Mouse (Mus musculus) heart, adult 2 months (tissue): Measurements from ENCODE around the gene Thsd7a. TPM values are rescaled to one million over a fixed set of nuclear protein-coding genes. Genes with fewer than 3 reads are reported as not detected.

ENCODE experiments used
- DNase-seq, 2 experiments: peaks; one replicate each; pipeline ENCODE4 v3.0.0; 2021
- H3K27ac ChIP-seq: fragments of 200-600 bp; 2 replicates; pipeline ENCODE4 v1.8.1; 2022
- H3K27me3 ChIP-seq: fragments of 200-500 bp; 2 replicates; pipeline ENCODE4 v1.6.1; 2012; ENCODE audit warnings: mild to moderate bottlenecking, low read length, inconsistent platforms, mixed read lengths; ENCODE audit not compliant: control insufficient read depth, insufficient read depth
- H3K36me3 ChIP-seq: fragments of 200-500 bp; 2 replicates; pipeline ENCODE4 v1.6.1; 2012; ENCODE audit warnings: low read length, inconsistent platforms; ENCODE audit not compliant: control insufficient read depth, insufficient read depth
- H3K4me1 ChIP-seq: fragments of 200-500 bp; 2 replicates; pipeline ENCODE4 v1.6.1; 2011; ENCODE audit warnings: low read length; ENCODE audit not compliant: control insufficient read depth, insufficient read depth
- H3K4me3 ChIP-seq: fragments of 200-600 bp; 2 replicates; pipeline ENCODE4 v1.8.1; 2022
- H3K79me2 ChIP-seq: fragments of 200-500 bp; replicated peaks from 2 replicates; pipeline ENCODE4 v1.6.1; 2012; ENCODE audit warnings: mild to moderate bottlenecking, inconsistent platforms, low read length, moderate library complexity, mixed read lengths; ENCODE audit not compliant: control insufficient read depth, insufficient read depth
- H3K9ac ChIP-seq: fragments of 200-500 bp; 2 replicates; pipeline ENCODE4 v1.6.1; 2012; ENCODE audit warnings: low read depth, mild to moderate bottlenecking, control low read depth, inconsistent platforms, low read length, mixed read lengths
- CTCF ChIP-seq: fragments of 200-600 bp; IDR thresholded peaks from 2 replicates; pipeline ENCODE4 v1.8.1; 2022; ENCODE audit warnings: antibody characterized with exemption, mild to moderate bottlenecking, moderate library complexity
- EP300 ChIP-seq: fragments of 200-500 bp; IDR thresholded peaks from 2 replicates; pipeline ENCODE4 v1.6.1; 2011; ENCODE audit warnings: low read depth, low read length, control low read depth; ENCODE audit not compliant: insufficient read depth
- POLR2A ChIP-seq: fragments of 200-500 bp; IDR thresholded peaks from 2 replicates; pipeline ENCODE4 v1.6.1; 2011; ENCODE audit warnings: mild to moderate bottlenecking, low read depth, low read length, control low read depth; ENCODE audit not compliant: insufficient read depth
- WGBS: fragments of 180-500 bp; shearing (Covaris S2); methylation state at CpG from one replicate; pipeline ENCODE4 v1.1.7; 2018; 5-methylcytosine and 5-hydroxymethylcytosine counted together
- intact Hi-C: fragments of 180-260 bp; cut with DNase I; formaldehyde crosslinking; loops from one replicate; pipeline ENCODE4 v1.15.1; 2025
- polyA plus RNA-seq: library from polyadenylated mRNA; depleted of rRNA; stranded (reverse); fragments of >200 nt; gene quantifications from 2 replicates; pipeline ENCODE4 v1.2.3, GENCODE M21; 2012
- total RNA-seq, 2 experiments: library from RNA; stranded (reverse); gene quantifications; 2 replicates each; pipeline ENCODE4 v1.2.3; 2021

Gene Thsd7a
- total and polyA plus RNA-seq, 3 experiments: 1.8 to 13.9 (median 9.4) TPM

GRCm38 (mm10) chr6:12503867-12504266 is 245.3 kb downstream of the Thsd7a start:
- TF ChIP-seq EP300: 0 out of 2 replicates have a peak, but pooled peaks have one; percentile 24
- no peak for TF ChIP-seq POLR2A
- intact Hi-C loops: no loop called here
- DNase-seq: peak; percentile 35 to 54
- 46% methylated on average over 7 of the region's 7 CpGs for WGBS
- H3K9ac ChIP-seq: no peak overlapping the region
- no peaks in the 10 kb centered on the region for H3K27me3 ChIP-seq
- no peaks in the 10 kb centered on the region for H3K79me2 ChIP-seq
- H3K27ac ChIP-seq: no peak overlapping the region; the same call in 1 of the 2 replicates
- H3K4me1 ChIP-seq: no peaks in the 10 kb centered on the region; the same call in 1 of the 2 replicates
- H3K4me3 ChIP-seq: no peak overlapping the region
- no peaks in the 10 kb centered on the region for H3K36me3 ChIP-seq

GRCm38 (mm10) chr6:12500888-12501287 is 248.3 kb downstream of the Thsd7a start:
- WGBS: 81% methylated on average over 7 of the region's 7 CpGs
- no peaks in the 10 kb centered on the region for H3K36me3 ChIP-seq
- no peak overlapping the region for H3K27ac ChIP-seq
- TF ChIP-seq POLR2A (no peak), CTCF (no peak)
- H3K27me3 ChIP-seq: no peaks in the 10 kb centered on the region
- no peak overlapping the region for H3K9ac ChIP-seq
- no peaks in the 10 kb centered on the region; the same call in 1 of the 2 replicates for H3K4me1 ChIP-seq
- DNase-seq: no peak
- no peak overlapping the region for H3K4me3 ChIP-seq
- intact Hi-C loops: no loop called here
- no peaks in the 10 kb centered on the region for H3K79me2 ChIP-seq

- intact Hi-C loops: no loop called here
- DNase-seq: no peak
- no peak for TF ChIP-seq CTCF
- TF ChIP-seq EP300: no peak
- no peaks in the 10 kb centered on the region; the same call in 1 of the 2 replicates for H3K4me1 ChIP-seq
- H3K27me3 ChIP-seq: no peaks in the 10 kb centered on the region
- no peak overlapping the region for H3K9ac ChIP-seq
- no peak overlapping the region for H3K4me3 ChIP-seq
- H3K36me3 ChIP-seq: no peaks in the 10 kb centered on the region
- no peak overlapping the region for H3K27ac ChIP-seq
- no peaks in the 10 kb centered on the region for H3K79me2 ChIP-seq
Observed at GRCm38 (mm10) chr6:12499866-12500265, 249.3 kb downstream of the Thsd7a start.

- no peak overlapping the region for H3K9ac ChIP-seq
- TF ChIP-seq EP300: no peak
- TF ChIP-seq POLR2A: no peak
- TF ChIP-seq CTCF: no peak
- no peaks in the 10 kb centered on the region for H3K4me1 ChIP-seq
- H3K36me3 ChIP-seq: no peaks in the 10 kb centered on the region
- intact Hi-C loops: no loop called here
- H3K79me2 ChIP-seq: no peaks in the 10 kb centered on the region
- no peak for DNase-seq
- H3K4me3 ChIP-seq: no peak overlapping the region
- no peaks in the 10 kb centered on the region for H3K27me3 ChIP-seq
- no peak overlapping the region for H3K27ac ChIP-seq
- 93% methylated on average over 1 of the region's 1 CpGs for WGBS
Observed at GRCm38 (mm10) chr6:12493571-12493970, 255.6 kb downstream of the Thsd7a start.

- Histone ChIP-seq H3K27me3 (no peaks in the 10 kb centered on the region), H3K4me3 (no peak overlapping the region), H3K79me2 (no peaks in the 10 kb centered on the region), H3K36me3 (no peaks in the 10 kb centered on the region), H3K4me1 (no peaks in the 10 kb centered on the region), H3K9ac (no peak overlapping the region), H3K27ac (no peak overlapping the region)
- intact Hi-C loops: no loop called here
- no peak for DNase-seq
- no peak for TF ChIP-seq EP300
- no peak for TF ChIP-seq CTCF
- no peak for TF ChIP-seq POLR2A
- 90% methylated on average over 1 of the region's 1 CpGs for WGBS
Observed at GRCm38 (mm10) chr6:12488882-12489281, 260.3 kb downstream of the Thsd7a start.

GRCm38 (mm10) chr6:12481527-12482163 is 267.6 kb downstream of the Thsd7a start:
- no peak overlapping the region for H3K27ac ChIP-seq
- no peaks in the 10 kb centered on the region for H3K79me2 ChIP-seq
- no peaks in the 10 kb centered on the region for H3K4me1 ChIP-seq
- no peaks in the 10 kb centered on the region for H3K36me3 ChIP-seq
- TF ChIP-seq CTCF: no peak
- TF ChIP-seq EP300: no peak
- TF ChIP-seq POLR2A: no peak
- no peak overlapping the region for H3K4me3 ChIP-seq
- DNase-seq: no peak
- intact Hi-C loops: no loop called here
- H3K9ac ChIP-seq: no peak overlapping the region
- H3K27me3 ChIP-seq: no peaks in the 10 kb centered on the region
- 92% methylated on average over 5 of the region's 5 CpGs for WGBS
